Mouse (Mus musculus) brain, embryonic 14.5 days (tissue): ENCODE measurements around the gene P2rx5.

ENCODE experiments used
- CTCF ChIP-seq: fragments of 200-500 bp; IDR thresholded peaks from 2 replicates; pipeline ENCODE4 v1.5.1; 2012; ENCODE audit warnings: inconsistent platforms, mild to moderate bottlenecking, moderate library complexity, borderline replicate concordance; ENCODE audit not compliant: insufficient read depth, insufficient read length; ENCODE audit errors: extremely low read depth
- POLR2A ChIP-seq: fragments of 200-500 bp; IDR thresholded peaks from 2 replicates; pipeline ENCODE4 v1.6.1; 2012; ENCODE audit warnings: mild to moderate bottlenecking, inconsistent platforms, borderline replicate concordance; ENCODE audit not compliant: poor library complexity, insufficient read depth, insufficient read length, severe bottlenecking; ENCODE audit errors: extremely low read depth

DNA sequence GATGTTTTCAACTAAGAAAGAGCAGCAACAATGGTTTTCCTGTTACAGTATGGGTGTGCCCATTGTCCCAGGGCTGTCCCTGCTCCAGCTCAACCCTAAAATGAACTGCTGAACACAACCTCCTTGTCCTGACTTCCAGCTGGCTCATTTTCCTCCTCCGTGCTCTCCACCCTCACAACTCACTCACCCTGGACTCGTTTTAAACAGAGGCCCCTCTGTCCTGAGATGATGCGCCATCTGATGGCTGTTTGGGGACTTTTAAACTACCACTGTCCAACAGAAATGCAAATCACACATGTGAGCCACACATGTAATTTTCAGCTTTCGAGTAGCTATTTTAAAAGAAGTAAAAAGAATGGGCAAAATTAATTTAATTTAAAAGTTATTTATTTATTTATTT is 41.4 kb downstream of the P2rx5 start:
- no peak for TF ChIP-seq POLR2A
- TF ChIP-seq CTCF, result no peak
